Mouse (Mus musculus): Measurements from ENCODE around the gene Flrt2. TPM values are rescaled to one million over a fixed set of nuclear protein-coding genes. Genes with fewer than 3 reads are reported as not detected.
"Not testable (repeated sequence)": the region's sequence is repeated elsewhere in the genome, so short reads cannot be mapped to it uniquely, and the experiment has no call there.

Gene Flrt2
- 1.1 TPM in 2 replicates for polyA plus RNA-seq (2012; rRNA removed)

DNA sequence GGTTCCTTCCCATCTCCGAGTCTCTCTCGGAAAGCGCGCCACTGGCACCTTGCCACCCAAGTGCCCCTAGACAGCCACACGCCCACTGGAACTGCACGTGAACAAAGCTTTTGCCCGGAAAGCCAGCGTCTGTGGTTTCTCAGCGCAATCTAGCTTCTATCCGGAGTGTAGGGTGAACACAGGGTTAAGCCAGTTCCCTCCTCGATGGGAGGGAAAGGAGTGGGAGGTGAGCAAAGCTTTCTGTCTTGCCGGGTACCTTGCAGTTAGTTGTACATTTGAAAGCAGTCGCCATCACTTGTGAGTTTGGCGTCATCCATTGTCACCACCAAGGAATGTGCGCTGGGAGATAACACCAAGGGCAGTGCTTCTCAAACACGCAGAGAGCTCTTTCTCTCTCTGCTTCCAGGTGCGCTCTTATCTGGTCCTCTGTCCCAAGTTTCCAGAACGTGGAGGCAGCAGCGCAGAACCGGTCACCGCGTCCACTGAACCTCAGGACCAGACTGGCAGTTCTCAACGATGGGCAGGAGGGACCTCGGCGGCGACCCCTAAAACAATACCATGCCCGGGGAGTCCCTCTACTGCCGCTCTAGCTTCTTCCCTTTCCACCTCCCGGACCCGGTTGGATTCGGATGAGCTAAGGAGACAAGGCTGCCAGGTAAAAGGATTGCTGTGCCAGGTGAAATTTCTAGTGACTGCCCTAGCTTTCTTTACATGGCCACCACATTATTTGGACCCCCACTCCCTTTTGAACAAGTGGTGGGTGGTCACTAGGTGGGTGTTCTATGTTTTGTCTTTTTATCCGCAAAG is at the start of gene Flrt2:
Gene Flrt2 (plus strand): TSS at position 266 of the 807 bp plus-strand sequence.
- H3K27me3 ChIP-seq (ENCODE audit: control insufficient read depth, insufficient read depth, low read length): no peaks in the 10 kb centered on the region; the same call in 1 of the 2 replicates
- H3K36me3 ChIP-seq (ENCODE audit: control insufficient read depth, insufficient read depth, low read length): no peaks in the 10 kb centered on the region
- H3K4me1 ChIP-seq (replicated peaks; ENCODE audit: control insufficient read depth, insufficient read depth, low read length): no peaks in the 10 kb centered on the region
- no peak within 1 kb of the TSS for H3K4me3 ChIP-seq (ENCODE audit: control insufficient read depth, insufficient read depth, low read length)
- H3K27ac ChIP-seq (ENCODE audit: control insufficient read depth, insufficient read depth, low read length): no peak within 1 kb of the TSS
- WGBS: 2% methylated on average over 32 of the region's 32 CpGs
- DNase-seq: no peak
- TF ChIP-seq CTCF (IDR thresholded peaks at IDR 0.05; ENCODE audit: borderline replicate concordance, control insufficient read depth, extremely low read depth, insufficient read depth, low read length, poor library complexity): no peak
- TF ChIP-seq POLR2A (IDR thresholded peaks at IDR 0.05; ENCODE audit: control insufficient read depth, extremely low read depth, insufficient read depth, low read length, poor library complexity): no peak

DNA sequence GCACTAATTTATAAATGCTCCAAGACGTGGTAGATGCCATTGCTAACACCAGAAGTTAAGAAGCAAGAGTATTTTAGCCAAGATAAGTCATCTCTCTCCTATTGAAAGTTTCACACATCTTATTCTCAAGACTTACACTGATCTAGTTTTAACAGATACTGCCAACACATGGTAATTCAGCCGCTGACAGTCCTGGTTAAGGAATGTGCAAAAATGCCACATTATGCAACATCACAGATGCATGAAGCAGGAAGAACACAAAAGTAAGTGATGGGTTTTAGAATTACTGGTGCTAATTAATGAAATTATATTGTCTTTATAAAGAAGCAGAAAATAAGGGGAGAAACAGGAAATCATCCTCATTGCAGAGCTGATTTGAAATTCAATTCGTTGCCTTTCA is 49.8 kb upstream of the Flrt2 start:
- Histone ChIP-seq H3K27ac (ENCODE audit: control insufficient read depth, insufficient read depth, low read length) (no peak overlapping the region), H3K4me1 (replicated peaks; ENCODE audit: control insufficient read depth, insufficient read depth, low read length) (no peaks in the 10 kb centered on the region), H3K27me3 (ENCODE audit: control insufficient read depth, insufficient read depth, low read length) (no peaks in the 10 kb centered on the region), H3K4me3 (ENCODE audit: control insufficient read depth, insufficient read depth, low read length) (no peak overlapping the region), H3K36me3 (ENCODE audit: control insufficient read depth, insufficient read depth, low read length) (no peaks in the 10 kb centered on the region)
- WGBS: 83% methylated on average over 3 of the region's 3 CpGs
- TF ChIP-seq CTCF (IDR thresholded peaks at IDR 0.05; ENCODE audit: borderline replicate concordance, control insufficient read depth, extremely low read depth, insufficient read depth, low read length, poor library complexity) (no peak), POLR2A (IDR thresholded peaks at IDR 0.05; ENCODE audit: control insufficient read depth, extremely low read depth, insufficient read depth, low read length, poor library complexity) (no peak)
- no peak for DNase-seq

DNA sequence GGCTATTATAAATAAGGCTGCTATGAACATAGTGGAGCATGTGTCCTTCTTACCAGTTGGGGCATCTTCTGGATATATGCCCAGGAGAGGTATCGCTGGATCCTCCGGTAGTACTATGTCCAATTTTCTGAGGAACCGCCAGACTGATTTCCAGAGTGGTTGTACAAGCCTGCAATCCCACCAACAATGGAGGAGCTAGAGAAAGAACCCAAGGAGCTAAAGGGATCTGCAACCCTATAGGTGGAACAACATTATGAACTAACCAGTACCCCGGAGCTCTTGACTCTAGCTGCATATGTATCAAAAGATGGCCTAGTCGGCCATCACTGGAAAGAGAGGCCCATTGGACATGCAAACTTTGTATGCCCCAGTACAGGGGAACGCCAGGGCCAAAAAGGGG is 44.8 kb upstream of the Flrt2 start:
- H3K36me3 ChIP-seq (ENCODE audit: control insufficient read depth, insufficient read depth, low read length); H3K27me3 ChIP-seq (ENCODE audit: control insufficient read depth, insufficient read depth, low read length); H3K4me3 ChIP-seq (ENCODE audit: control insufficient read depth, insufficient read depth, low read length); H3K4me1 ChIP-seq (replicated peaks; ENCODE audit: control insufficient read depth, insufficient read depth, low read length); DNase-seq; H3K27ac ChIP-seq (ENCODE audit: control insufficient read depth, insufficient read depth, low read length): not testable (repeated sequence)
- WGBS: 86% methylated on average over 4 of the region's 6 CpGs

DNA sequence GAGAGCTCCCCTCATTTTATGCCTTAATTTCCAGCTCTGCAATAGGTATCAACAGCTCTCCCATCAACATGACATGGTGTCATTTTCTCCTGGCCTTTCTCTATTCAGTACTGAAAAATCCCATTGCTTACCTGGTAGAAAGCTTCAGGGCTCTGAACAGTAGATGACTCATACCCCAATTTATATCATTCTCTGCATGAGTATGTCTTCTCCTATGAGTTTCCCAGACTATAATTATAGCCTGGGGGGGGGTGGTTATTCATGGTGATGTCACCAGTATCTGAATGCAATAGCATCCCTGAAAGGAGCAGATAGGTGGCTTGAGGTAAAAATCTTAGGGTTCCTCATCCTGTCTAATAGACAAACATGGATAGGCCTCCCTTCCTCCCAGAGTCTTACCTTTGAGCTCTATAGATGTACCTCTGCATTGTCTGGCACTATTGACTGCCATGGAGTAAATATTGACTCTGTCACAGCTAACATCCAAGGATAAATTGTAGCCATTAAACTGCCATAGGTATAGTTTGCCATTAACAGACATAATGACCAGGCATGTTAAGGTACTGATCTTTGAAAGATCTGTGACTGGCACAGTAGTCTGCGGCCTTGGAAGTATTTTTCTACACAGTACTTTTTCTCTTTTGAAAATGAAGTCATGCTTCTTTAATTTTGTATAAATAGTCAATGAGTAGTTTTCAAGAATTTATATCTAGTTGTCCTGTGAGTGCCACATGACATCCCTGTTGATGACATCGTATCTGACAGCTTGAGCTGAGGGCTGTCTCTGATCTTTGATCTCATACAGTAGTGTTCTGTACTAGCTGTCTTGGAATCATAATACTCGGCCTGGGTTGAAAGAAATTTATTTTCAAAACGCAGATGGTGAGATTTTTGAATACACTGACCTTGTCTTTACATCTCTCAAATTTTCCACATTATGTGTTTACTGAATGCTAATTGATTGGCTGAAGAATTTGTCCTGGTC is 39.6 kb upstream of the Flrt2 start:
- Histone ChIP-seq H3K27me3 (ENCODE audit: control insufficient read depth, insufficient read depth, low read length) (no peaks in the 10 kb centered on the region), H3K4me3 (ENCODE audit: control insufficient read depth, insufficient read depth, low read length) (no peak overlapping the region), H3K27ac (ENCODE audit: control insufficient read depth, insufficient read depth, low read length) (no peak overlapping the region), H3K4me1 (replicated peaks; ENCODE audit: control insufficient read depth, insufficient read depth, low read length) (no peaks in the 10 kb centered on the region), H3K36me3 (ENCODE audit: control insufficient read depth, insufficient read depth, low read length) (no peaks in the 10 kb centered on the region)
- TF ChIP-seq POLR2A (IDR thresholded peaks at IDR 0.05; ENCODE audit: control insufficient read depth, extremely low read depth, insufficient read depth, low read length, poor library complexity) (no peak), CTCF (IDR thresholded peaks at IDR 0.05; ENCODE audit: borderline replicate concordance, control insufficient read depth, extremely low read depth, insufficient read depth, low read length, poor library complexity) (no peak)
- WGBS: 91% methylated on average over 4 of the region's 4 CpGs
- no peak for DNase-seq

DNA sequence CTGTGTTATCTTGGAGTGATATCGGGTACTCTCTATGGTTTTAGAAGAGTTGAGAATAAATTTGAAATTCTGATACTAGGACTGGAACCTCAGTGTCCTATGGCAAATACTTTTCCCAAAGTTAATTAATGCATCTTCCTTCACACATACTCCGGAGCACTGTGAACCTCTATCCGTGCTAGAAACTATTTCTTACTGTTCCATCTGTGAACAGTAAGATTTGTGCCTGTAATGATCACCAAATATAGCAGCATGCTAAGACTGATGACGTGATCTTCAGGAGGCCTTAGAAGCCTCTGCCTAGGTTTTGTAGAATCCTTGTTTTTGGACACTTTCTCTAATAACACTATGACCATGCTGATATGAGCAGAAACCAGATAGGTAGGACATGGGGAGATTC is 35.4 kb upstream of the Flrt2 start:
- Histone ChIP-seq H3K36me3 (ENCODE audit: control insufficient read depth, insufficient read depth, low read length) (no peaks in the 10 kb centered on the region), H3K27me3 (ENCODE audit: control insufficient read depth, insufficient read depth, low read length) (no peaks in the 10 kb centered on the region), H3K4me3 (ENCODE audit: control insufficient read depth, insufficient read depth, low read length) (no peak overlapping the region), H3K4me1 (replicated peaks; ENCODE audit: control insufficient read depth, insufficient read depth, low read length) (no peaks in the 10 kb centered on the region), H3K27ac (ENCODE audit: control insufficient read depth, insufficient read depth, low read length) (no peak overlapping the region)
- 93% methylated on average over 4 of the region's 4 CpGs for WGBS
- DNase-seq: no peak
- TF ChIP-seq POLR2A (IDR thresholded peaks at IDR 0.05; ENCODE audit: control insufficient read depth, extremely low read depth, insufficient read depth, low read length, poor library complexity): no peak
- TF ChIP-seq CTCF (IDR thresholded peaks at IDR 0.05; ENCODE audit: borderline replicate concordance, control insufficient read depth, extremely low read depth, insufficient read depth, low read length, poor library complexity): no peak

DNA sequence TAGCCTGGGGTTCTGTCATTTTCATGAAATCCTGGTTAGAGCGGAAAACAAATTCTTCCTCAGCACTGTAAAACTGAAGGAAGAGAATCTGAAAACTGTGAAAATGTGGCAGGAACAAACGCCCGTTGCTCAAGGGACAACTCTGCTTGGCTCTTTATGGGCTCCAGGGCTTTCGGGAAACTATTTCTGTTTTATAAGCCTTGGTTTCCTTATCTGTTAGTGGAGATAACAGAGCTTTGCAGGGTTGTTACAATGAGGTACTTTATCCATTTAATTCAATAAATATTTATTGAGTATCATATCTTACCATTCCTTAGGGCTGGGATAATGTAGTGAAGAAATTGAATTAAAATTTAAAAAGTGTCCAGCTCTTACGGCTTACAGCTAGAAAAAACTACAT is 24.7 kb upstream of the Flrt2 start:
- WGBS: 92% methylated on average over 5 of the region's 5 CpGs
- no peak for DNase-seq
- Histone ChIP-seq H3K36me3 (ENCODE audit: control insufficient read depth, insufficient read depth, low read length) (no peaks in the 10 kb centered on the region), H3K4me3 (ENCODE audit: control insufficient read depth, insufficient read depth, low read length) (no peak overlapping the region), H3K4me1 (replicated peaks; ENCODE audit: control insufficient read depth, insufficient read depth, low read length) (no peaks in the 10 kb centered on the region), H3K27ac (ENCODE audit: control insufficient read depth, insufficient read depth, low read length) (no peak overlapping the region), H3K27me3 (ENCODE audit: control insufficient read depth, insufficient read depth, low read length) (no peaks in the 10 kb centered on the region)
- TF ChIP-seq CTCF (IDR thresholded peaks at IDR 0.05; ENCODE audit: borderline replicate concordance, control insufficient read depth, extremely low read depth, insufficient read depth, low read length, poor library complexity) (no peak), POLR2A (IDR thresholded peaks at IDR 0.05; ENCODE audit: control insufficient read depth, extremely low read depth, insufficient read depth, low read length, poor library complexity) (no peak)

Measured in thymus, adult 2 months (tissue).